Mouse (Mus musculus) CH12.LX (cell line): ENCODE measurements at regions not wholly inside any gene's neighbourhood (a gene's known extent, or its start where the extent isn't known, plus 50 kb on each side); places are given as distances from the start of the nearest gene placed in this dataset.

Experiments
- DNase-seq: peaks from one replicate; pipeline ENCODE4 v3.0.0-alpha.2; 2013; ENCODE audit errors: extremely low read depth
- H3K27ac ChIP-seq: 2 replicates; pipeline ENCODE4 v1.5.1; 2012; ENCODE audit warnings: low read depth, mild to moderate bottlenecking, control low read depth, moderate library complexity; ENCODE audit not compliant: insufficient read depth
- H3K27me3 ChIP-seq: replicated peaks from 2 replicates; pipeline ENCODE3; 2012; ENCODE audit warnings: inconsistent platforms
- H3K36me3 ChIP-seq, 2 experiments: replicated peaks in 1 of 2; 2 replicates each; pipeline versions ENCODE3 to v1.6.1; 2012; ENCODE audit warnings: inconsistent platforms in 1 of 2, low read length in 1 of 2, mild to moderate bottlenecking in 1 of 2, mixed read lengths in 1 of 2, moderate library complexity in 1 of 2; ENCODE audit not compliant: control insufficient read depth in 1 of 2, insufficient read depth in 1 of 2
- H3K4me1 ChIP-seq, 2 experiments: 2 replicates each; pipeline ENCODE4 v1.6.1; 2012; ENCODE audit warnings: inconsistent platforms in 1 of 2, moderate library complexity in 1 of 2; ENCODE audit not compliant: insufficient read depth in 2 of 2, control insufficient read depth in 1 of 2
- H3K4me2 ChIP-seq: 2 replicates; pipeline ENCODE4 v1.6.1; 2012; ENCODE audit warnings: low read depth, mild to moderate bottlenecking, control low read depth; ENCODE audit not compliant: poor library complexity, insufficient read depth, severe bottlenecking
- H3K4me3 ChIP-seq, 3 experiments: fragments of 150-350 bp in 1 of 3; sonication (generic) in 1 of 3; replicated peaks in 1 of 3; 2 replicates each; pipeline versions ENCODE3 to v1.5.1; 2011 to 2012; ENCODE audit warnings: low read depth in 2 of 3, low read length in 2 of 3, mild to moderate bottlenecking in 2 of 3, moderate library complexity in 2 of 3, control low read depth in 1 of 3, improper control_type of control experiment in 1 of 3, inconsistent platforms in 1 of 3, mixed read lengths in 1 of 3; ENCODE audit not compliant: poor library complexity in 1 of 3
- H3K79me2 ChIP-seq: replicated peaks from 2 replicates; pipeline ENCODE4 v1.6.1; 2012; ENCODE audit warnings: mild to moderate bottlenecking, moderate library complexity; ENCODE audit not compliant: control insufficient read depth, poor library complexity, insufficient read depth, severe bottlenecking; ENCODE audit errors: extremely low read depth
- H3K9ac ChIP-seq: 2 replicates; pipeline ENCODE4 v1.6.1; 2012; ENCODE audit warnings: low read depth, mild to moderate bottlenecking, control low read depth, moderate library complexity; ENCODE audit not compliant: insufficient read depth
- H3K9me3 ChIP-seq: replicated peaks from 2 replicates; pipeline ENCODE3; 2012; ENCODE audit warnings: low read length, inconsistent platforms, mixed read lengths
- BHLHE40 ChIP-seq: IDR thresholded peaks from 2 replicates; pipeline ENCODE4 v1.6.1; 2011; ENCODE audit warnings: mild to moderate bottlenecking, low read depth, low read length, improper control_type of control experiment
- CHD1 ChIP-seq: IDR thresholded peaks from 2 replicates; pipeline ENCODE4 v1.6.1; 2012; ENCODE audit warnings: low read depth, low read length, improper control_type of control experiment, inconsistent platforms
- EP300 ChIP-seq: IDR thresholded peaks from 2 replicates; pipeline ENCODE4 v1.6.1; 2011; ENCODE audit warnings: low read length, improper control_type of control experiment
- IRF4 ChIP-seq: IDR thresholded peaks from 2 replicates; pipeline ENCODE4 v1.6.1; 2014; ENCODE audit warnings: low read depth, mild to moderate bottlenecking, inconsistent platforms, low read length, improper control_type of control experiment
- JUN ChIP-seq: IDR thresholded peaks from 2 replicates; pipeline ENCODE4 v1.6.1; 2011; ENCODE audit warnings: low read depth, mild to moderate bottlenecking, low read length, improper control_type of control experiment, moderate library complexity; ENCODE audit not compliant: insufficient read depth
- MAFK ChIP-seq: IDR thresholded peaks from 2 replicates; pipeline ENCODE4 v1.6.1; 2011; ENCODE audit warnings: low read length, improper control_type of control experiment; ENCODE audit not compliant: insufficient replicate concordance
- MAX ChIP-seq: IDR thresholded peaks from 2 replicates; pipeline ENCODE4 v1.6.1; 2011; ENCODE audit warnings: low read length, improper control_type of control experiment
- MXI1 ChIP-seq: IDR thresholded peaks from 2 replicates; pipeline ENCODE4 v1.6.1; 2011; ENCODE audit warnings: mild to moderate bottlenecking, low read depth, low read length, improper control_type of control experiment
- MYC ChIP-seq: IDR thresholded peaks from 2 replicates; pipeline ENCODE4 v1.6.1; 2011; ENCODE audit warnings: low read depth, mild to moderate bottlenecking, improper control_type of control experiment, low read length
- NELFE ChIP-seq: IDR thresholded peaks from 2 replicates; pipeline ENCODE4 v1.6.1; 2011; ENCODE audit warnings: low read depth, low read length, improper control_type of control experiment
- NRF1 ChIP-seq: IDR thresholded peaks from 2 replicates; pipeline ENCODE4 v1.6.1; 2014; ENCODE audit warnings: low read depth, mild to moderate bottlenecking, inconsistent platforms, low read length, improper control_type of control experiment, moderate library complexity
- PAX5 ChIP-seq: IDR thresholded peaks from 2 replicates; pipeline ENCODE4 v1.6.1; 2012; ENCODE audit warnings: low read length, inconsistent platforms, mixed read lengths
- POLR2A ChIP-seq: IDR thresholded peaks from 2 replicates; pipeline ENCODE4 v1.6.1; 2011; ENCODE audit warnings: low read depth, mild to moderate bottlenecking, improper control_type of control experiment, low read length
- POLR2AphosphoS2 ChIP-seq: IDR thresholded peaks from 2 replicates; pipeline ENCODE4 v1.6.1; 2011; ENCODE audit warnings: low read depth, low read length, improper control_type of control experiment
- RAD21 ChIP-seq: IDR thresholded peaks from 2 replicates; pipeline ENCODE4 v1.6.1; 2011; ENCODE audit warnings: low read depth, mild to moderate bottlenecking, low read length, improper control_type of control experiment, moderate library complexity
- RCOR1 ChIP-seq: conservative IDR thresholded peaks from 2 replicates; pipeline ENCODE4 v1.6.1; 2012; ENCODE audit warnings: low read depth, mild to moderate bottlenecking, inconsistent platforms, low read length, improper control_type of control experiment
- SMC3 ChIP-seq: IDR thresholded peaks from 2 replicates; pipeline ENCODE4 v1.6.1; 2011; ENCODE audit warnings: low read depth, low read length, improper control_type of control experiment
- TCF12 ChIP-seq: IDR thresholded peaks from 2 replicates; pipeline ENCODE4 v1.6.1; 2014; ENCODE audit warnings: low read depth, mild to moderate bottlenecking, inconsistent platforms, low read length, improper control_type of control experiment
- UBTF ChIP-seq: IDR thresholded peaks from 2 replicates; pipeline ENCODE4 v1.6.1; 2012; ENCODE audit warnings: low read depth, mild to moderate bottlenecking, inconsistent platforms, low read length, improper control_type of control experiment, moderate library complexity
- USF1 ChIP-seq: IDR thresholded peaks from 2 replicates; pipeline ENCODE4 v1.6.1; 2014; ENCODE audit warnings: low read depth, mild to moderate bottlenecking, inconsistent platforms, low read length, improper control_type of control experiment
- USF2 ChIP-seq: conservative IDR thresholded peaks from 2 replicates; pipeline ENCODE4 v1.6.1; 2011; ENCODE audit warnings: low read depth, low read length, improper control_type of control experiment
- ZKSCAN1 ChIP-seq: IDR thresholded peaks from 2 replicates; pipeline ENCODE4 v1.6.1; 2012; ENCODE audit warnings: low read depth, inconsistent platforms, low read length, improper control_type of control experiment, borderline replicate concordance
- dilution Hi-C: fragments of 300-500 bp; cut with MboI; formaldehyde crosslinking; loops from 2 replicates; pipeline ENCODE4 v1.14.3; 2020; ENCODE audit warnings: low sequenced_read_pairs; ENCODE audit not compliant: extremely low pct_unique_long_range_greater_than_20kb, extremely low pct_ligation_motif_present
- in situ Hi-C: fragments of 300-500 bp; cut with MboI; formaldehyde crosslinking; loops from 3 replicates; pipeline ENCODE4 v1.14.3; 2019; ENCODE audit warnings: low sequenced_read_pairs, low pct_ligation_motif_present, low pct_unique_long_range_greater_than_20kb, mixed read lengths

DNA sequence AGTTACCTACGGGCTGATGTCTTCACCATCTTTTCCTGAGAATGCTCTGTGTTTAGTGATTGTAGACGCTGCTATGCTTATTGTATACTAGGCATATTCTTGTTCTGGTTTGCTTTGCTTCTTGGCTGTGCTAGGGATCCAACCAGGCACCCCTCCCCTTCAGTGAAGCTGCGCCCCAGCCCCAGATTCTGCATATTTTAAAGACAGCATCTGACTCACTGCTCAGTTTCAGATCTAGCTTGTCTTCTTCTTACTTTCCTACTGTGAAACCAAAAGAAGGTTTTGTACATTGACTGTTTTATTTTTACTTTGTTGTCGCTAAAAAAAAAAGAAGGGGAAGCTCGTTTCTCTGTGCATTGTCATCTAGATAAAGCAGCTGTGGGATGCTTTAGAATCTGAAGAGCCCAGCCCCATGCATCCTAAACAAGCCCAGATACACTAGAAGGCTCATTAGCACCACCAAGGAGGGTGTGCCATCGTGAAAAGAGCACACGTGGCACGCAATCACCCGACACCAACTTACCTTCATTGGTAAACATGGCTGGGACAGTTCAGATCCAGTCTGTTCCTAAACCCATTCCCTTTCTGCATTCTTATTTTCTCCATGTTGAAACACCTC is 83.7 kb upstream of the Phyhipl start:
- no peak overlapping the region for H3K4me2 ChIP-seq

DNA sequence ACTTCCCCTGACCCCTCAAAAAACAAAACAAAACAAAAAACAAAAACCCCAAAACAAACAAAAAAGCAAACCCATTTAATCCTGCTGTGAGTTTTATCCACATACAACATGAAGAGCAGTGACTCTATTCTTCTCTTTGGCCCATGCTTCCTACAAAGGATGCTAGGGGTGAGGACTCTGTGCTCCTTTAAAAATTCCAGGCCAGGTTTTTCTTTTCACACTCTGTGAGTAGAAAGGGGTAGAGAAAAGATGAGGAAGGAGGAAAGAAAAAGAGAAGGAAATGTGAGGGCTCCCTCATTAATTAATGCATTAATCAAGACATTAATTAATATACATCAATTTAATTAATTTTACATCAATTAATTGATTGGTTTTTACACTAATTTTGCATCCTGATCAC is 82.9 kb upstream of the Phyhipl start:
- no peaks in the 10 kb centered on the region for H3K4me1 ChIP-seq
- TF ChIP-seq TCF12 (no peak), MAFK (no peak), IRF4 (no peak), USF2 (no peak), NRF1 (no peak), POLR2AphosphoS2 (no peak), EP300 (no peak), BHLHE40 (no peak), POLR2A (no peak), MYC (no peak), RAD21 (no peak), MAX (no peak), UBTF (no peak)
- TF ChIP-seq, all 38 proteins: peak for 0
- Histone ChIP-seq H3K9me3 (peaks cover 72% of the 10 kb centered on the region), H3K79me2 (no peaks in the 10 kb centered on the region), H3K27me3 (no peaks in the 10 kb centered on the region), H3K36me3 (no peaks in the 10 kb centered on the region), H3K27ac (no peak overlapping the region), H3K4me2 (no peak overlapping the region), H3K4me3 (no peak overlapping the region), H3K9ac (no peak overlapping the region)
- in situ Hi-C loops (no loop called here), dilution Hi-C loops (no loop called here)
- DNase-seq: no peak

More for the DNA sequence above, 83.7 kb upstream of the Phyhipl start:
- no peak for DNase-seq
- H3K79me2 ChIP-seq: no peaks in the 10 kb centered on the region
- H3K36me3 ChIP-seq: no peaks in the 10 kb centered on the region
- no peaks in the 10 kb centered on the region for H3K4me1 ChIP-seq
- H3K4me3 ChIP-seq: no peak overlapping the region
- H3K27ac ChIP-seq: no peak overlapping the region
- H3K27me3 ChIP-seq: no peaks in the 10 kb centered on the region
- dilution Hi-C loops (no loop called here), in situ Hi-C loops (no loop called here)
- peaks cover 69% of the 10 kb centered on the region for H3K9me3 ChIP-seq
- no peak overlapping the region for H3K9ac ChIP-seq
- no peak for TF ChIP-seq SMC3
- no peak for TF ChIP-seq CHD1
- no peak for TF ChIP-seq PAX5
- TF ChIP-seq RCOR1: no peak
- TF ChIP-seq MAFK: no peak
- no peak for TF ChIP-seq USF1
- no peak for TF ChIP-seq ZKSCAN1
- TF ChIP-seq MXI1: no peak
- no peak for TF ChIP-seq JUN
- TF ChIP-seq NELFE: no peak
